Comparison of ENCODE assay signal across 11 mouse cellular contexts in genomic region chr8:123966896-123967295, GRCm38 (mm10). TPM values are rescaled to one million over a fixed set of nuclear protein-coding genes. Genes with fewer than 3 reads are reported as not detected.
DNase-seq lines count a peak whose midpoint lies in the region; ATAC-seq and TF ChIP-seq lines count a peak whose summit lies in the region.
"Had no signal": no experiment of that assay in that cellular context is flagged by ENCODE, and none has a peak within 500 bp of the region (broad histone marks: within the 10 kb centered on the region; RNA-seq: fewer than 3 reads in every experiment).

No protein-coding gene starts in this region.

- no peak overlapping the region for H3K4me3 ChIP-seq in forebrain, embryonic 14.5 days (ENCODE audit: low read depth, low read length)
- no peak overlapping the region for H3K4me3 ChIP-seq in forebrain, embryonic 11.5 days (ENCODE audit: low read depth, low read length)
- H3K4me3 ChIP-seq in limb, embryonic 14.5 days (replicated peaks; ENCODE audit: low read length): no peak overlapping the region
- H3K4me3 ChIP-seq in limb, embryonic 10.5 days: no peak overlapping the region
- H3K4me3 ChIP-seq: embryonic facial prominence, embryonic 12.5 days; lung, embryonic 15.5 days had no signal

- ATAC-seq in forebrain, embryonic 14.5 days: no peak
- ATAC-seq in forebrain, embryonic 11.5 days (replicated peaks; ENCODE audit: low FRiP score): no peak
- ATAC-seq in limb, embryonic 14.5 days (ENCODE audit: low FRiP score, low read depth): no peak

- DNase-seq in forebrain, embryonic 14.5 days (ENCODE audit: low spot score): peak; percentile 70
- DNase-seq in forebrain, embryonic 11.5 days (ENCODE audit: low spot score): no peak
- DNase-seq in limb, embryonic 14.5 days (ENCODE audit: low spot score): peak; percentile 40
- no peak for DNase-seq in limb, embryonic 10.5 days (ENCODE audit: low spot score)
- DNase-seq in ES-CJ7 (ENCODE audit: low read depth, low spot score): peak; percentile 48
- DNase-seq in induced T-regulatory cell, adult 2 months (ENCODE audit: low read depth): peak; percentile 50
- DNase-seq in heart, adult 11 months: no peak
- DNase-seq in frontal cortex, postnatal 10 days (ENCODE audit: low spot score in 2 of 2): no peak
- DNase-seq: thymus, postnatal 4 days had no signal

- 73% methylated on average over 2 of the region's 2 CpGs for WGBS in forebrain, embryonic 14.5 days
- WGBS in forebrain, embryonic 11.5 days: 75% methylated on average over 2 of the region's 2 CpGs
- WGBS in limb, embryonic 14.5 days: 53% methylated on average over 2 of the region's 2 CpGs
- 77% methylated on average over 2 of the region's 2 CpGs for WGBS in limb, embryonic 10.5 days

- H3K9ac ChIP-seq in forebrain, embryonic 14.5 days (ENCODE audit: low read length): no peak overlapping the region
- H3K9ac ChIP-seq in forebrain, embryonic 11.5 days (ENCODE audit: low read length): no peak overlapping the region
- no peak overlapping the region for H3K9ac ChIP-seq in limb, embryonic 14.5 days (ENCODE audit: low read depth, low read length, severe bottlenecking)
- H3K9ac ChIP-seq: embryonic facial prominence, embryonic 12.5 days; lung, embryonic 15.5 days had no signal

- H3K36me3 ChIP-seq in forebrain, embryonic 14.5 days (ENCODE audit: control insufficient read depth, insufficient read depth, low read length): peaks cover 10% of the 10 kb centered on the region
- no peaks in the 10 kb centered on the region for H3K36me3 ChIP-seq in forebrain, embryonic 11.5 days (ENCODE audit: control insufficient read depth, insufficient read depth, low read length)
- H3K36me3 ChIP-seq in limb, embryonic 14.5 days (ENCODE audit: control insufficient read depth, insufficient read depth, low read length): peaks cover 18% of the 10 kb centered on the region
- H3K36me3 ChIP-seq in limb, embryonic 10.5 days: peaks cover 34% of the 10 kb centered on the region

- no peak overlapping the region for H3K4me2 ChIP-seq in forebrain, embryonic 14.5 days (ENCODE audit: low read length)
- H3K4me2 ChIP-seq in forebrain, embryonic 11.5 days (ENCODE audit: low read depth, low read length, severe bottlenecking): no peak overlapping the region
- no peak overlapping the region for H3K4me2 ChIP-seq in limb, embryonic 14.5 days (replicated peaks; ENCODE audit: low read depth, low read length, severe bottlenecking)
- H3K4me2 ChIP-seq: embryonic facial prominence, embryonic 12.5 days; lung, embryonic 15.5 days had no signal

- no peaks in the 10 kb centered on the region for H3K27me3 ChIP-seq in forebrain, embryonic 14.5 days (replicated peaks; ENCODE audit: control insufficient read depth, insufficient read depth, low read length)
- no peaks in the 10 kb centered on the region for H3K27me3 ChIP-seq in forebrain, embryonic 11.5 days (ENCODE audit: control insufficient read depth, insufficient read depth, low read length)
- H3K27me3 ChIP-seq in limb, embryonic 14.5 days (ENCODE audit: control insufficient read depth, insufficient read depth, low read length): no peaks in the 10 kb centered on the region
- no peaks in the 10 kb centered on the region for H3K27me3 ChIP-seq in limb, embryonic 10.5 days (ENCODE audit: low read depth, poor library complexity, severe bottlenecking)
- H3K27me3 ChIP-seq: embryonic facial prominence, embryonic 12.5 days; lung, embryonic 15.5 days had no signal

- H3K27ac ChIP-seq in forebrain, embryonic 14.5 days (ENCODE audit: low read depth, low read length): no peak overlapping the region
- no peak overlapping the region for H3K27ac ChIP-seq in forebrain, embryonic 11.5 days (ENCODE audit: low read depth, low read length)
- no peak overlapping the region for H3K27ac ChIP-seq in limb, embryonic 14.5 days (replicated peaks; ENCODE audit: low read depth, low read length)
- no peak overlapping the region for H3K27ac ChIP-seq in limb, embryonic 10.5 days
- H3K27ac ChIP-seq: embryonic facial prominence, embryonic 12.5 days; lung, embryonic 15.5 days had no signal

- no peaks in the 10 kb centered on the region for H3K4me1 ChIP-seq in forebrain, embryonic 14.5 days (ENCODE audit: control insufficient read depth, insufficient read depth, low read length)
- H3K4me1 ChIP-seq in forebrain, embryonic 11.5 days (replicated peaks; ENCODE audit: control insufficient read depth, insufficient read depth, low read length): no peaks in the 10 kb centered on the region
- no peaks in the 10 kb centered on the region for H3K4me1 ChIP-seq in limb, embryonic 14.5 days (ENCODE audit: control insufficient read depth, insufficient read depth, low read length)
- no peaks in the 10 kb centered on the region for H3K4me1 ChIP-seq in limb, embryonic 10.5 days
- H3K4me1 ChIP-seq: embryonic facial prominence, embryonic 12.5 days; lung, embryonic 15.5 days had no signal

- TF ChIP-seq POLR2A in limb, embryonic 14.5 days (IDR thresholded peaks at IDR 0.05; ENCODE audit: borderline replicate concordance, extremely low read depth, insufficient read depth, insufficient read length): no peak

- H3K9me3 ChIP-seq in forebrain, embryonic 14.5 days (replicated peaks; ENCODE audit: control insufficient read depth, low read length): no peaks in the 10 kb centered on the region
- H3K9me3 ChIP-seq in forebrain, embryonic 11.5 days (ENCODE audit: control insufficient read depth, low read length): no peaks in the 10 kb centered on the region
- H3K9me3 ChIP-seq in limb, embryonic 14.5 days (ENCODE audit: control insufficient read depth, low read length): no peaks in the 10 kb centered on the region
- H3K9me3 ChIP-seq in limb, embryonic 10.5 days (replicated peaks): no peaks in the 10 kb centered on the region
- H3K9me3 ChIP-seq: embryonic facial prominence, embryonic 12.5 days; lung, embryonic 15.5 days had no signal

RNA-seq across cellular contexts. Expression of gene Abcb10, which starts 16.0 kb away (rescaled TPM):
- polyA plus RNA-seq in forebrain, embryonic 14.5 days (2014; fragmentation: Nextera tagmentation; extraction: Ambion mirVana): 11.1 and 11.5 TPM in 2 replicates
- 24.2 and 24.3 TPM in 2 replicates for polyA plus RNA-seq in forebrain, embryonic 11.5 days (2014; fragmentation: Nextera tagmentation; extraction: Ambion mirVana)
- 14.0 and 15.4 TPM in 2 replicates for polyA plus RNA-seq in limb, embryonic 14.5 days (2012; rRNA removed)
- 19.2 and 20.9 TPM in 2 replicates for polyA plus RNA-seq in limb, embryonic 14.5 days (2014; fragmentation: Nextera tagmentation; extraction: Ambion mirVana)
- 19.3 and 20.3 TPM in 2 replicates for polyA plus RNA-seq in limb, embryonic 10.5 days (2016; fragmentation: Nextera tagmentation; extraction: Ambion mirVana)

RNA-seq across cellular contexts. Expression of gene Nup133, which starts 17.8 kb away (rescaled TPM):
- polyA plus RNA-seq in forebrain, embryonic 14.5 days (2014; fragmentation: Nextera tagmentation; extraction: Ambion mirVana): 34.3 and 35.3 TPM in 2 replicates
- 60.6 and 66.8 TPM in 2 replicates for polyA plus RNA-seq in forebrain, embryonic 11.5 days (2014; fragmentation: Nextera tagmentation; extraction: Ambion mirVana)
- polyA plus RNA-seq in limb, embryonic 14.5 days (2012; rRNA removed): 27.0 and 27.1 TPM in 2 replicates
- 32.2 TPM in 2 replicates for polyA plus RNA-seq in limb, embryonic 14.5 days (2014; fragmentation: Nextera tagmentation; extraction: Ambion mirVana)
- polyA plus RNA-seq in limb, embryonic 10.5 days (2016; fragmentation: Nextera tagmentation; extraction: Ambion mirVana): 60.4 and 61.9 TPM in 2 replicates

RNA-seq across cellular contexts. Expression of gene Taf5l, which starts 54.3 kb away (rescaled TPM):
- 31.1 and 36.0 TPM in 2 replicates for polyA plus RNA-seq in forebrain, embryonic 14.5 days (2014; fragmentation: Nextera tagmentation; extraction: Ambion mirVana)
- 45.9 and 47.6 TPM in 2 replicates for polyA plus RNA-seq in forebrain, embryonic 11.5 days (2014; fragmentation: Nextera tagmentation; extraction: Ambion mirVana)
- 38.8 and 49.3 TPM in 2 replicates for polyA plus RNA-seq in limb, embryonic 14.5 days (2012; rRNA removed)
- polyA plus RNA-seq in limb, embryonic 14.5 days (2014; fragmentation: Nextera tagmentation; extraction: Ambion mirVana): 48.8 and 49.6 TPM in 2 replicates
- polyA plus RNA-seq in limb, embryonic 10.5 days (2016; fragmentation: Nextera tagmentation; extraction: Ambion mirVana): 49.7 and 52.8 TPM in 2 replicates

RNA-seq across cellular contexts. Expression of gene Urb2, which starts 54.4 kb away (rescaled TPM):
- polyA plus RNA-seq in forebrain, embryonic 14.5 days (2014; fragmentation: Nextera tagmentation; extraction: Ambion mirVana): 3.9 and 4.2 TPM in 2 replicates
- polyA plus RNA-seq in forebrain, embryonic 11.5 days (2014; fragmentation: Nextera tagmentation; extraction: Ambion mirVana): 9.6 and 10.7 TPM in 2 replicates
- polyA plus RNA-seq in limb, embryonic 14.5 days (2012; rRNA removed): 11.9 and 12.4 TPM in 2 replicates
- polyA plus RNA-seq in limb, embryonic 14.5 days (2014; fragmentation: Nextera tagmentation; extraction: Ambion mirVana): 6.7 and 7.2 TPM in 2 replicates
- polyA plus RNA-seq in limb, embryonic 10.5 days (2016; fragmentation: Nextera tagmentation; extraction: Ambion mirVana): 8.4 and 8.9 TPM in 2 replicates

Comparison
In these comparisons a context has a peak if more than half of its experiments do, and no peak if none do; other contexts are left out.
1. DNase-seq: peak in forebrain, embryonic 14.5 days (single experiment), limb, embryonic 14.5 days (single experiment), ES-CJ7 (single experiment) and induced T-regulatory cell, adult 2 months (single experiment); none in forebrain, embryonic 11.5 days (single experiment), limb, embryonic 10.5 days (single experiment), heart, adult 11 months (single experiment) and frontal cortex, postnatal 10 days (0 of 2).